Mouse (Mus musculus): ENCODE results near the gene Ift74.
A peak's percentile ranks its signal among the peaks of the same experiment; 100 is the strongest.
"Not testable (repeated sequence)": the region's sequence is repeated elsewhere in the genome, so short reads cannot be mapped to it uniquely, and the experiment has no call there.

The Ift74 gene

GRCm38 (mm10) chr4:94613972-94614626 is at the start of gene Ift74:
TSS of gene Ift74 (plus strand) at chr4:94614491.
- DNase-seq (ENCODE audit: low spot score in 2 of 2) = peak; percentile 91 to 93

DNA sequence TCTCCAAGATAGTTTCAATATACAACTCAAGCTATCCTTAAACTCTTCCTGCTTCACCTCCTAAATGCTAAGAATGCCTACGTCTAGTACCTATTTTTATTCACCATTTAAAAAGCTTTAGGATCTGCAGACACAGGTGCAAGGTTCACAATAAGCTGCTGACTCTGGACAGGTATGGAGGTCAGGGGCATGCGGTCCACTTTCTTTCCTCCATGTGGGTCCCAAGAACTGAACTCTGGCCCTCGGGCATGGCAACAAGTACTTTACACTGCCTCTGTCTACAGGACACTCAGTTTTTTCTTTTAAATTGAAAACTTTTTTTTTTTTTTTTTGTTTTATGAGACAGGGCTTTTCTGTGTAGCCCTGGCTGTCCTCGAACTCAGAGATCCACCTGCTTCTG is 41.6 kb upstream of the Ift74 start:
- no peak for DNase-seq (ENCODE audit: low spot score in 2 of 2)

DNA sequence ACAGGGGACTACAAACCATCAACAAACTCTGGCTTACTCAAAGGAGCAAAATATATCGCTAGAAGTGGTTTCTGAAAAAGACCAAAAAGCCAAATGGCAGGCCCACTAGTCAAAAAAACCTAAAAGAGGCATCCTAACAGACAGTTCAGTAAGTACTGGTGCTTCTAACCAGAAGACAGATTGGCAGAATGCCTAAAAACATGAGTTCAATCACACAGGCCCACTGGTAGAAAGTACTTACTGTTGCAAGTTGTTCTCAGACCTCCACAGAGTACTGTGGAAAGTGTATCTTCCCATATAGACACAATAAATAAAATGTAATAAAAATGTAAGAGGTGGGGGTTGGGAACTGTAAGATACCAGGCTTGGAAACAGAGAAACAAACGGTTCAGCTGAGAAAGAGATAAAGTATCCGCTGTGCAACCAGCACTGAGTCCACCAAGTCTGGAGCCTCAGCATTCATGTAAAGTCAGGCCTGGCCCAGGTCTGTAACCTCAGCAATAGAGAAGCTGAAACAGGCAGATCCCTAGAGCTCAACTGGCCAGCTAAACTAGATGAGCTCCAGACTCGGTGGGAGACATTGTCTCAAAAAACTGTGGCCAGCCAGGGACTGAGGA is 22.4 kb upstream of the Ift74 start:
- no peak for DNase-seq (ENCODE audit: low spot score in 2 of 2)

DNA sequence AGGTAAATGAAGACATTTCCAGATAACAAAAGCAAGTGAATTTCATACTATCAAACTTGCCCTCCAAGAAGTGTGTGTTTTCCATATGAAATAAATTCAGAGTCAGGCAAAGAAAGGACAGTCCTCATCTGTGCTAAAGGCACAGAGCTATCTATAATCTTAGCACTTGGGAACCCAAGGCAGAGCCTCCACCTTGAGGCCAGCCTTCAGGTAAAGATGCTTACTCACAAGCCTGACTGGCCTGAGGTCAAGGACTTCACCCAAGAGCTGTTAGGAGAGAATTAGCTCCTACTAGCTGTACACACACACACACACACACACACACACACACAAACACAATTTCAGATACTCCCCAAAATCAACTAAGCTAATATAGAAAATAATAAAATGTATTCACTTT is 21.6 kb upstream of the Ift74 start:
- no peak for DNase-seq (ENCODE audit: low spot score in 2 of 2)

GRCm38 (mm10) chr4:94601395-94601794 is 12.9 kb upstream of the Ift74 start:
- DNase-seq (ENCODE audit: low spot score in 2 of 2) = no peak

- no peak for DNase-seq (ENCODE audit: low spot score in 2 of 2)
Observed at GRCm38 (mm10) chr4:94602496-94603030, 11.7 kb upstream of the Ift74 start.

DNA sequence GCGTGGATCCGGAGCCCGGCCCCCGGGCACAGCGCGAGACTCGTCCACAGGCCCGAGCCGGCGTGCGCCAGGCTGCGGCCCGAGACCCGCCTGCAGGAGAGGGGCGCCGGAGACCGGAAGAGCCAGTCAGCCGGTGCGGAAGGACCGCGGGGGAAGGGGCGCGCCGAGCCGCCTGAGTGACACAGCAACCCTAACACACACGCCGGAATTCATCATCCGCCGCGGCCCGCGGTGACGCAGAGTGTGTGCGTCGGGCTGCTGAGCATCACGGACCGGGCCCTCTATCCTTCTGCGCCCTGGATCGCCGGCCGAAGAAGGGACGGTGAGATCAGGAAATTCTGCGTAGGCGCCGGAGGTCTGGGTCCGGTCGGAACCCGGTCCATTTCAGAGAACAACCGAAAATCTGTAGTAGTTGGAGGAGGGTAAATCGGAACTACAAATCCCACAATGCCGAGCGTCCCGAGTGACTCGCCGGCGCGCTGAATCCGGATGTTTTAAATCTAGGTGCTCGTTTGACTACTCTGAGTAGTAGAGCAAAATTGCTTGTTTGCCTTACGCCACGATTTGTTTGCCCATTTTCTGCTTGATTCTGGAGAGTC is 11.2 kb upstream of the Ift74 start, which contains the start of gene Plaa:
TSS of gene Plaa (minus strand) at position 214 of the 599 bp plus-strand sequence.
- DNase-seq (ENCODE audit: low spot score in 2 of 2) = peak; percentile 87 to 91

DNA sequence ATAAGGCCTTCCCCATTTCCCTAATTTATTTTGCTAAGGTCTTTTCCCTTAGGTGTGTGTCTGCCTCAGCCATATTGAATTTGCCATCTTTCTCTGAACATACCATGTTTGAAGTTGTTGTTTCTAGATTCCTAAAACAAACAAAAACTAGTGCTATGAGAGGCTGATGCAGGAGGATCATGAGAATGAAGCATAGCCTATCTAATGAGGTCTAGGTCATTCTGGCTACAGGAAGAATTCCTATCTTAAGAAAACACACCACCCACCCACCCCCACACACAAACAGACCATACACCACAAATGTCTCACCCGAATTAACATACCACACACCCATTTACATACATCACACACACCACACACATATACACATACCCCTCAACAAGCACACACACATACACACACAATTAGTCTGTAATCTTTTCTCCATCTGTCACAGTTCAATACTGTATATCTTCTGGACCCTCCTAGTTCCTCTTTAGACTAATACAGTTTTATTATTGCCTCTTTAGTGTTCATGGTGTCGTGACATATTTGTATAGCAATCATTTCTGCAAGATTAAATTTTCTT is 9.8 kb upstream of the Ift74 start:
- DNase-seq (ENCODE audit: low spot score in 2 of 2) = no peak

DNA sequence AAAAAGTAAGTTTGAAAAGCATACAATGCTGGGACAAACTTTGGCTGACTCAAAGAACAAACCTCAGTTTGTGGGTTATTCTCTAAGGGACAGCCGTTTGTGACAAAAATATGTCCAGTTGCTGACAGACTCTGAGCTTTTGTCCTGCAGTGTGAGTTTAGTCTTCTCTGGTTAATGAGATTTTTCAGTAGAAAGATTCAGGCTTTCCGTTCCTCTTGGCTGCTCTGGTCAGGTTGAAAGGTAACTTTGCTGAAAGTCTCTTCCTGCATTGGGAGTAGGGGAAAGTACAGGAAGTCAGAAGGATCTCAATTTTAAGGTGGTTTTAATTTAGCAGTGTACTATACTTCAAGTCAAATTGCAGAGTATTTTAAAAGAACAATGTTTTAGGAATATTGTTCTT is 8.7 kb upstream of the Ift74 start:
- no peak for DNase-seq (ENCODE audit: low spot score in 2 of 2)

DNA sequence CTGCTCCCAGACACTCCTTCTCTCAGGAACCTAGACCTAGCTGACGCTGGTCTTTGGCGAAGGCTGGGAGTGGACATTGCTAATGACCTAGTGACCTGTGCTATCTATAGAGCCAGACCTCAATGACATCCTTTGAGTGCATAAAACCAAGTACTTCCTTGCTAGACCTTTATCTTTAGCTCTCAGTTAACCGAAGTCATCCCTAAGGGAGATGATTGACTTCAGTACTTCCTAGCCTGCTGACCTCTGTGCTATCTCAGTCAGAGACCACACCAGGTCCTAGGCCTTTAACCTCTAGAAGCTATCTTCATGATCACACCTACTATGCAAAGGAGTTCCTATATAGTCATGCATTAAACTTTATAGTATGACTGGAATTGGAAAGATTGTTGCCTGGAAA is 4.0 kb upstream of the Ift74 start:
- DNase-seq (ENCODE audit: low spot score in 2 of 2) = no peak

- DNase-seq (ENCODE audit: low spot score in 2 of 2) = no peak
Observed at GRCm38 (mm10) chr4:94614627-94615006, 326 bp downstream of the Ift74 start.

GRCm38 (mm10) chr4:94620077-94620476 is 5.8 kb downstream of the Ift74 start:
- no peak for DNase-seq (ENCODE audit: low spot score in 2 of 2)

DNA sequence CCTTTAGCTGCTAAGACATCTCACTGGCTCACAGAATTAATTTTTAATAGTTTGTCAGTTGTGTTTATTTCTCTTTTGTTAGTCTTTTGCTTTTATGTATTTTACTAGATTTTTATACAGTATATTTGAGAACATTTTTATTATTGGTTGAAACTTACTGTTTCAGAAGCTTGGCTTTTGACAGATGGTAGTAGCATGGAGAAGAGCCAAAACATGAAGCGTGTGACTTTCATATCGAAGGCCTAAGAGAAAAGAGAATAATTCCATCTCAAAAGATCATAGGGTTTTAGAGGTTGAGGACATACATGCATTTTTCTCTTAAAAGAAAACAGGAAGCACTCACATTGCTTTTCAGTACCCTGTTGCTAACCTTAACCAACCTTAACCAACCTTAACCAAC is 28.9 kb downstream of the Ift74 start:
- DNase-seq (ENCODE audit: low spot score in 2 of 2) = no peak

GRCm38 (mm10) chr4:94649920-94650319 is 35.6 kb downstream of the Ift74 start, which contains the start of gene Lrrc19:
TSS of gene Lrrc19 (minus strand) at chr4:94650144.
- no peak for DNase-seq (ENCODE audit: low spot score in 2 of 2)

- DNase-seq (ENCODE audit: low spot score in 2 of 2) = not testable (repeated sequence)
Observed at GRCm38 (mm10) chr4:94650426-94651175, 36.3 kb downstream of the Ift74 start.

DNA sequence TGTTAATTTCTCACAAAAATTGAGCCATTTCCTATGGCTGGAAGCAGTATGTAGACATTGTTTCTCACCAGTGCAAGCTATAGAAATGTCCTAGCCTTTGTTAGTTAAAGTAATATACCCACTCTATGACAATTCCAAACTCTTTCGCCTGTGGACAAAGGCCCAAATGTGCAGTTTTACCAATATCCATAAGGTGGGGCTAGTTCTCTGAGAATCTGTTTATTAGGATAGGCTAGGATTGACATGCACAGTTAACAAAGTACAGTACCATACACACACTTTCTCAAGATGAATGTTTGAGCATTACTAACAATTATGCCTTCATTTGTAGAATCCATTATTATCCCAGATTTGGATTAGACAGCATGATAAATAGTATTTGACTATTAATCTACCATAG is 55.4 kb downstream of the Ift74 start:
- peak; percentile 28 to 40 for DNase-seq (ENCODE audit: low spot score in 2 of 2)

DNA sequence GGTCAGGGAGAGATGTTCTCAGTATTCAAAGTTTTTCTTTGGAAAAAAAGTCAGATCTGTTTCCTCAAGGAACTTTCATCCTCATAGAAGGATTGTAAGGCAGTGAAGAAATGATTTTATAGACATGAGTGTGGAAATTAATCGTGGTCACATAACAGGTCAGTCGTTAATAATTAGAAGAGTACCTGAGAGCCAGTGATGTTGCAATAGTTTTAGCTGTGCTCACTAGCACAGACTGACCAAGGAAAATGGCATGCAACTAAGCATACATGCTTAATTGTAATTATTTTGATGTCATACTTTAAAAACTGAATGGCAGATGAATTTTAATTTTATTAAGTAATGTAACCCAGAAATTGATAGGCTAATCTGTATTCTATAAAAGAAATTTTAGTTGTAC is 66.4 kb downstream of the Ift74 start:
- DNase-seq (ENCODE audit: low spot score in 2 of 2) = no peak

- no peak for DNase-seq (ENCODE audit: low spot score in 2 of 2)
Observed at GRCm38 (mm10) chr4:94681181-94681580, 66.9 kb downstream of the Ift74 start.

GRCm38 (mm10) chr4:94682029-94682428 is 67.7 kb downstream of the Ift74 start:
- no peak for DNase-seq (ENCODE audit: low spot score in 2 of 2)

DNA sequence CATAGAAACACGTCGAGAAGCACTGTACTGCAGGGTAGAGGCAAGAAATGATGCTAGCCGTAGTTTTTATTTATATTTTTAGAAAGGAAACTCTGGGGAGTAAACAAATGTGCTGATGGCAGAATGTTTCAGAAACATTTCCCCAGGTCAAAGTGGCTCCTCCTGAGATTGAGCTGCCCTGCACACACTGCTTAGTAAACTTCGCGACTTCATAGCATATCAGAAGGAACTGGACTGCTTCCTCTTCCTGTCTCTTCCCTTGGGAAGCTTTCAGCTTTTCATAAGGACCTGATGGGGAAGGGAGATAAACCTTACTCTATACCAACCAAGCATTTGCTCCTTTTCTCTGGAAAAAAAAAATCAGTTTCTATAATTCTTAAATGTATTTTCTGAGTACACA is 69.0 kb downstream of the Ift74 start:
- peak; percentile 20 to 65 for DNase-seq (ENCODE audit: low spot score in 2 of 2)

DNA sequence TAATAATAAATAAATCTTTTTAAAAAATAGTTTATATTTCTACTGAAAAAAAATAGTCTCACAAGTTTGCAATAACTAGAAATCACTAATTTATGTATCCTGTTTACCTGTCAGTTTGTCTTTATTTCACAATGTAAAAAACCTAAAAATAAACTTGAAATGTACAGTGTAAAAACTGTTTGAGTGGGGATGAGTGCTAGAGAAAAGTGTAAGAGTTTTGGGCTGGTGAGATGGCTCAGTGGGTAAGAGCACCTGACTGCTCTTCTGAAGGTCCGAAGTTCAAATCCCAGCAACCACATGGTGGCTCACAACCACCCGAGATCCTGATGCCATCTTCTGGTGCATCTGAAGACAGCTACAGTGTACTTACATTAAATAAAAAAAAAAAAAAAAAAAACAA is 75.5 kb downstream of the Ift74 start:
- not testable (repeated sequence) for DNase-seq (ENCODE audit: low spot score in 2 of 2)

DNA sequence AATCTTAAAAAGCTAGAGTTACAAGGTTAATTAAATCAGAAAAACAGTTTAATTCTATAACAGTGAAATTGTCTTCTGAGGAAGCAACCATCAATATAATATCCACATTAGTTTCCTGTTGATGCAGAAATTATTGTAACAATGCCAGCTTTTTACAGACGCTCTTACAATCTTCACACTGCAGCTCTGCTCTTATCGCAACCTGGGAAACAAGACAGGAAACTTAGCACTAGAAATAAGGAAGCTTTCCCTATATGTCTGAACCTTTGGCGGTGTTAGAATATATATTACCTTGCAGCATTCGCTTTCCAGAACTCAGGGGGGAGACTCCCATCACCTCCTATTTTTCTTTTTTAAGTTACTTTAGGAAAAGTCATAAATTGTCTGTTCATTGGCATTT is 76.8 kb downstream of the Ift74 start:
- DNase-seq (ENCODE audit: low spot score in 2 of 2) = no peak

Data from heart, adult 9 months (tissue).